Mouse (Mus musculus): ENCODE results near the gene Gm27021. TPM values are rescaled to one million over a fixed set of nuclear protein-coding genes. Genes with fewer than 3 reads are reported as not detected.

Gm27021 gene
- total and polyA plus RNA-seq, 3 experiments, result 0.21 to 0.54 TPM; not detected in 1

GRCm38 (mm10) chr8:120657415-120657814 lies 10.5 kb downstream of the Gm27021 start:
- no peak overlapping the region for H3K9ac ChIP-seq (ENCODE audit: control insufficient read depth, low read depth, low read length, poor library complexity, severe bottlenecking)
- DNase-seq (ENCODE audit: low read depth, low spot score), result no peak
- TF ChIP-seq TBP (IDR thresholded peaks at IDR 0.05; ENCODE audit: low read depth, low read length), result no peak
- no peak for TF ChIP-seq UBTF (IDR thresholded peaks at IDR 0.05; ENCODE audit: borderline replicate concordance, insufficient read depth, low read depth, low read length)
- TF ChIP-seq MYC (IDR thresholded peaks at IDR 0.05; ENCODE audit: low read depth, low read length), result no peak
- TF ChIP-seq NELFE (IDR thresholded peaks at IDR 0.05; ENCODE audit: low read depth, low read length), result no peak
- TF ChIP-seq TAL1 (IDR thresholded peaks at IDR 0.05; ENCODE audit: low read length), result no peak
- no peak for TF ChIP-seq RAD21 (IDR thresholded peaks at IDR 0.05; ENCODE audit: low read depth, low read length)
- TF ChIP-seq ZC3H11A (IDR thresholded peaks at IDR 0.05; ENCODE audit: low read depth, low read length), result no peak
- TF ChIP-seq MYB (IDR thresholded peaks at IDR 0.05; ENCODE audit: low read depth, low read length), result no peak
- H3K4me3 ChIP-seq (ENCODE audit: control insufficient read depth in 1 of 2, insufficient read depth in 1 of 2, low read depth in 2 of 2, low read length in 2 of 2), result no peak overlapping the region
- no peak overlapping the region for H3K27ac ChIP-seq (ENCODE audit: control insufficient read depth, low read depth, low read length)
- H3K79me2 ChIP-seq (ENCODE audit: control insufficient read depth, insufficient read depth, low read length, poor library complexity), result peaks cover 9% of the 10 kb centered on the region; the same call in 1 of the 2 replicates
- no peaks in the 10 kb centered on the region for H3K27me3 ChIP-seq (ENCODE audit: control insufficient read depth in 1 of 2, insufficient read depth in 2 of 2, low read length in 2 of 2)
- no peaks in the 10 kb centered on the region for H3K9me3 ChIP-seq (replicated peaks; ENCODE audit: insufficient read depth, low read length)
- H3K36me3 ChIP-seq (ENCODE audit: control insufficient read depth in 1 of 2, insufficient read depth in 2 of 2, low read length in 2 of 2), result peaks cover 0 to 16% of the 10 kb centered on the region in 2 experiments; a peak in 2 of 4 replicates
- no peaks in the 10 kb centered on the region for H3K4me1 ChIP-seq (ENCODE audit: control insufficient read depth in 1 of 2, insufficient read depth in 2 of 2, low read length in 2 of 2)

- no peak for DNase-seq (ENCODE audit: low read depth, low spot score)
- no peak for TF ChIP-seq USF1 (IDR thresholded peaks at IDR 0.05; ENCODE audit: low read depth, low read length)
- H3K36me3 ChIP-seq (ENCODE audit: control insufficient read depth in 1 of 2, insufficient read depth in 2 of 2, low read length in 2 of 2), result peaks cover 0 to 13% of the 10 kb centered on the region in 2 experiments; a peak in 2 of 4 replicates
These were observed 11.4 kb downstream of the Gm27021 start for GRCm38 (mm10) chr8:120656322-120657052.

GRCm38 (mm10) chr8:120647532-120647931 lies 20.3 kb downstream of the Gm27021 start, which contains the start of gene 1190005I06Rik:
TSS of gene 1190005I06Rik (minus strand) at chr8:120647632.
- Histone ChIP-seq H3K4me3 (ENCODE audit: control insufficient read depth in 1 of 2, insufficient read depth in 1 of 2, low read depth in 2 of 2, low read length in 2 of 2) (no peak within 1 kb of the TSS), H3K9me3 (replicated peaks; ENCODE audit: insufficient read depth, low read length) (no peaks in the 10 kb centered on the region), H3K27ac (ENCODE audit: control insufficient read depth, low read depth, low read length) (no peak within 1 kb of the TSS), H3K4me1 (ENCODE audit: control insufficient read depth in 1 of 2, insufficient read depth in 2 of 2, low read length in 2 of 2) (no peaks in the 10 kb centered on the region), H3K27me3 (ENCODE audit: control insufficient read depth in 1 of 2, insufficient read depth in 2 of 2, low read length in 2 of 2) (no peaks in the 10 kb centered on the region), H3K79me2 (ENCODE audit: control insufficient read depth, insufficient read depth, low read length, poor library complexity) (no peaks in the 10 kb centered on the region), H3K36me3 (ENCODE audit: control insufficient read depth in 1 of 2, insufficient read depth in 2 of 2, low read length in 2 of 2) (no peaks in the 10 kb centered on the region), H3K9ac (ENCODE audit: control insufficient read depth, low read depth, low read length, poor library complexity, severe bottlenecking) (no peak within 1 kb of the TSS)
- TF ChIP-seq POLR2AphosphoS5 (IDR thresholded peaks at IDR 0.05; ENCODE audit: borderline replicate concordance, low read depth, low read length) (no peak), MYC (IDR thresholded peaks at IDR 0.05; ENCODE audit: low read depth, low read length) (no peak), USF2 (IDR thresholded peaks at IDR 0.05; ENCODE audit: borderline replicate concordance in 1 of 2, insufficient read depth in 1 of 2, low read depth in 1 of 2, low read length in 2 of 2) (no peak), E2F4 (IDR thresholded peaks at IDR 0.05; ENCODE audit: borderline replicate concordance, low read depth, low read length) (no peak), ETS1 (IDR thresholded peaks at IDR 0.05; ENCODE audit: low read depth, low read length) (no peak), GABPA (IDR thresholded peaks at IDR 0.05; ENCODE audit: low read depth, low read length) (no peak), MAZ (IDR thresholded peaks at IDR 0.05; ENCODE audit: low read depth, low read length) (no peak), TCF12 (IDR thresholded peaks at IDR 0.05; ENCODE audit: low read depth, low read length) (no peak), CHD1 (IDR thresholded peaks at IDR 0.05; ENCODE audit: low read depth, low read length) (no peak), HCFC1 (IDR thresholded peaks at IDR 0.05; ENCODE audit: low read depth, low read length) (no peak), POLR2AphosphoS2 (IDR thresholded peaks at IDR 0.05; ENCODE audit: low read length) (no peak)
- no peak for DNase-seq (ENCODE audit: low read depth, low spot score)

More at GRCm38 (mm10) chr8:120656322-120657052, 11.4 kb downstream of the Gm27021 start:
- no peaks in the 10 kb centered on the region for H3K9me3 ChIP-seq (replicated peaks; ENCODE audit: insufficient read depth, low read length)
- no peaks in the 10 kb centered on the region for H3K27me3 ChIP-seq (ENCODE audit: control insufficient read depth in 1 of 2, insufficient read depth in 2 of 2, low read length in 2 of 2)
- no peak overlapping the region for H3K27ac ChIP-seq (ENCODE audit: control insufficient read depth, low read depth, low read length)
- no peaks in the 10 kb centered on the region for H3K4me1 ChIP-seq (ENCODE audit: control insufficient read depth in 1 of 2, insufficient read depth in 2 of 2, low read length in 2 of 2)
- H3K9ac ChIP-seq (ENCODE audit: control insufficient read depth, low read depth, low read length, poor library complexity, severe bottlenecking), result no peak overlapping the region
- no peak overlapping the region for H3K4me3 ChIP-seq (ENCODE audit: control insufficient read depth in 1 of 2, insufficient read depth in 1 of 2, low read depth in 2 of 2, low read length in 2 of 2)
- peaks cover 6% of the 10 kb centered on the region; the same call in 1 of the 2 replicates for H3K79me2 ChIP-seq (ENCODE audit: control insufficient read depth, insufficient read depth, low read length, poor library complexity)

Data from MEL (cell line).